Mouse (Mus musculus): ENCODE results near the gene Tuba1b.

GRCm38 (mm10) chr15:98943133-98943532 is 8.8 kb upstream of the Tuba1b start:
- TF ChIP-seq GATA1 (IDR thresholded peaks at IDR 0.05; ENCODE audit: borderline replicate concordance, low read length) (no peak), FLI1 (IDR thresholded peaks at IDR 0.05; ENCODE audit: low read length) (no peak)
